Mouse (Mus musculus) kidney, postnatal 0 days (tissue): Measurements from ENCODE around the gene Harbi1. TPM values are rescaled to one million over a fixed set of nuclear protein-coding genes. Genes with fewer than 3 reads are reported as not detected.

Experiments used
- ATAC-seq: fragments of 200-750 bp; cut with Nextera tagmentation; replicated peaks from 2 replicates; pipeline ENCODE4 v1.8.0; 2017; ENCODE audit warnings: low read depth, moderate number of reproducible peaks, moderate TSS enrichment, moderate library complexity; ENCODE audit not compliant: low FRiP score
- DNase-seq: peaks from one replicate; pipeline ENCODE4 v3.0.0-alpha.2; 2016; ENCODE audit warnings: low spot score
- H3K27ac ChIP-seq: fragments of 300-500 bp; sonication (generic); 2 replicates; pipeline ENCODE4 v1.5.1; 2014; ENCODE audit warnings: mild to moderate bottlenecking
- H3K27me3 ChIP-seq: fragments of 300-500 bp; sonication (generic); 2 replicates; pipeline ENCODE4 v1.6.1; 2014; ENCODE audit warnings: low read length, mixed read lengths; ENCODE audit not compliant: insufficient read depth
- H3K36me3 ChIP-seq: fragments of 300-500 bp; sonication (generic); 2 replicates; pipeline ENCODE4 v1.6.1; 2014; ENCODE audit warnings: low read length, mixed read lengths; ENCODE audit not compliant: insufficient read depth
- H3K4me1 ChIP-seq: fragments of 300-500 bp; sonication (generic); replicated peaks from 2 replicates; pipeline ENCODE4 v1.6.1; 2014; ENCODE audit warnings: antibody characterized with exemption, low read length, mixed read lengths; ENCODE audit not compliant: insufficient read depth
- H3K4me2 ChIP-seq: fragments of 300-500 bp; sonication (generic); 2 replicates; pipeline ENCODE4 v1.6.1; 2014; ENCODE audit warnings: mild to moderate bottlenecking, low read length, moderate library complexity, mixed read lengths
- H3K4me3 ChIP-seq: fragments of 300-500 bp; sonication (generic); replicated peaks from 2 replicates; pipeline ENCODE4 v1.5.1; 2014; ENCODE audit warnings: low read depth, low read length
- H3K9ac ChIP-seq: fragments of 300-500 bp; sonication (generic); 2 replicates; pipeline ENCODE4 v1.6.1; 2014; ENCODE audit warnings: low read depth, low read length
- H3K9me3 ChIP-seq: fragments of 300-500 bp; sonication (generic); replicated peaks from 2 replicates; pipeline ENCODE4 v1.6.1; 2016; ENCODE audit warnings: low read length, inconsistent platforms, mixed read lengths
- CTCF ChIP-seq: IDR thresholded peaks from 2 replicates; pipeline ENCODE4 v1.5.1; 2016; ENCODE audit warnings: antibody characterized with exemption, low read depth, mild to moderate bottlenecking, moderate library complexity
- WGBS: fragments of 180-500 bp; shearing (Covaris S2); extraction: QIAGEN DNeasy Blood & Tissue Kit; methylation state at CpG from one replicate; pipeline ENCODE4 v1.1.7; 2014; 5-methylcytosine and 5-hydroxymethylcytosine counted together
- polyA plus RNA-seq: library from polyadenylated mRNA; unstranded; fragments of >200 nt; fragmentation: Nextera tagmentation; extraction: Ambion mirVana; gene quantifications from 2 replicates; pipeline ENCODE4 v1.2.1, GENCODE M21; 2015

Gene Harbi1
- polyA plus RNA-seq, 1 experiment from 2014 or later: 16.1 TPM

- Histone ChIP-seq H3K9me3 (no peaks in the 10 kb centered on the region), H3K4me2 (no peak overlapping the region), H3K9ac (no peak overlapping the region), H3K27ac (no peak overlapping the region), H3K27me3 (no peaks in the 10 kb centered on the region), H3K36me3 (no peaks in the 10 kb centered on the region), H3K4me3 (no peak overlapping the region), H3K4me1 (0 out of 2 replicates have a peak, but pooled peaks cover 4% of the 10 kb centered on the region)
- WGBS: 42% methylated on average over 2 of the region's 2 CpGs
- ATAC-seq (no peak), DNase-seq (no peak)
- no peak for TF ChIP-seq CTCF
Observed at GRCm38 (mm10) chr2:91749811-91750261, 39.2 kb downstream of the Harbi1 start.

Other genes starting within 250 kb of the Harbi1 start
- 44.0 and 50.8 TPM in 2 replicates for gene Ckap5, start 184.1 kb upstream of the Harbi1 start, polyA plus RNA-seq
- 0.05 and 0.40 TPM in 2 replicates for gene F2, start 74.4 kb upstream of the Harbi1 start, polyA plus RNA-seq
- gene Zfp408, start 61.1 kb upstream of the Harbi1 start, polyA plus RNA-seq: 4.6 and 5.3 TPM in 2 replicates
- 111 and 114 TPM in 2 replicates for gene Arhgap1, start 61.0 kb upstream of the Harbi1 start, polyA plus RNA-seq
- gene Atg13, start 276 bp upstream of the Harbi1 start, polyA plus RNA-seq: 20.8 and 22.3 TPM in 2 replicates
- 10.4 and 12.4 TPM in 2 replicates for gene Ambra1, start 19.3 kb downstream of the Harbi1 start, polyA plus RNA-seq
- gene Chrm4, start 216.4 kb downstream of the Harbi1 start, polyA plus RNA-seq: 0.22 TPM in 1 of 2 replicates, not detected in the other
- gene Mdk, start 221.4 kb downstream of the Harbi1 start, polyA plus RNA-seq: 639 and 693 TPM in 2 replicates
- 0.12 TPM in 1 of 2 replicates, not detected in the other for gene Gm9821, start 234.9 kb downstream of the Harbi1 start, polyA plus RNA-seq